Mouse (Mus musculus) spleen, adult 2 months (tissue): ENCODE measurements at regions not wholly inside any gene's neighbourhood (a gene's known extent, or its start where the extent isn't known, plus 50 kb on each side); places are given as distances from the start of the nearest gene placed in this dataset.

Experiments used
- DNase-seq, 2 experiments: peaks; one replicate each; pipeline versions ENCODE4 v3.0.0 to v3.0.0-alpha.2; 2012 to 2021; ENCODE audit warnings: low spot score in 2 of 2, low read depth in 1 of 2
- H3K27ac ChIP-seq: fragments of 200-500 bp; 2 replicates; pipeline ENCODE4 v1.5.1; 2012; ENCODE audit warnings: low read length, inconsistent platforms; ENCODE audit not compliant: insufficient read depth
- H3K27me3 ChIP-seq: fragments of 200-500 bp; 2 replicates; pipeline ENCODE4 v1.6.1; 2012; ENCODE audit warnings: mild to moderate bottlenecking, moderate library complexity, low read length, inconsistent platforms; ENCODE audit not compliant: control insufficient read depth, insufficient read depth
- H3K36me3 ChIP-seq: fragments of 200-500 bp; 2 replicates; pipeline ENCODE4 v1.6.1; 2012; ENCODE audit warnings: mild to moderate bottlenecking, low read length, inconsistent platforms; ENCODE audit not compliant: control insufficient read depth, insufficient read depth
- H3K4me1 ChIP-seq: fragments of 200-500 bp; 2 replicates; pipeline ENCODE4 v1.6.1; 2011; ENCODE audit warnings: inconsistent platforms; ENCODE audit not compliant: control insufficient read depth, insufficient read depth, insufficient read length
- H3K4me3 ChIP-seq: fragments of 200-500 bp; 2 replicates; pipeline ENCODE4 v1.5.1; 2011; ENCODE audit warnings: mild to moderate bottlenecking, inconsistent platforms; ENCODE audit not compliant: insufficient read depth, insufficient read length; ENCODE audit errors: extremely low read depth
- CTCF ChIP-seq: fragments of 200-500 bp; IDR thresholded peaks from 2 replicates; pipeline ENCODE4 v1.5.1; 2011; ENCODE audit warnings: mild to moderate bottlenecking, inconsistent platforms; ENCODE audit not compliant: insufficient read depth, insufficient read length, insufficient replicate concordance; ENCODE audit errors: extremely low read depth
- POLR2A ChIP-seq: fragments of 200-500 bp; IDR thresholded peaks from 2 replicates; pipeline ENCODE4 v1.6.1; 2011; ENCODE audit warnings: low read depth, low read length, inconsistent platforms
- WGBS: fragments of 180-500 bp; shearing (Covaris S2); methylation state at CpG from one replicate; pipeline ENCODE4 v1.1.7; 2018; 5-methylcytosine and 5-hydroxymethylcytosine counted together

DNA sequence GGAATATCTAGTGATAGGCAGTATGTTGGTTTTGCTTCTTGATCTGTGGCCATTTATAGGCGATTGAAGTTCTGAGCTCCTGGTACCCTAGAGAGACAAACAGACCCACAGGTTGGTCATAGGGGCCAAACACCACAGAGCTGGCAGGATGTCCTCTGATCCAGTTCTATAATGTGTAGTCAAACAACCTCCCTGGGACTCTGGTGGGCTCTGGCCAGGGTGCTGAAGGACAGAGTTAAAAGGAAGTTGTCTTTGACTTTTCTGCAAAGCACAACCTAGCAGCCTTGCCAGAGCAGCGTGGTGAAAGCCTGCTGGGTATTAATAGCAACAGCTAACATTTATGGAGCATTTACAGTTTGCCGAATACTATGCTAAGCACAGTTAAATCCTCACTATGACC, 337.1 kb downstream of the Fut8 start:
- no peak for DNase-seq
- TF ChIP-seq POLR2A (no peak), CTCF (no peak)
- Histone ChIP-seq H3K4me3 (no peak overlapping the region), H3K36me3 (no peaks in the 10 kb centered on the region), H3K27me3 (no peaks in the 10 kb centered on the region), H3K27ac (no peak overlapping the region), H3K4me1 (no peaks in the 10 kb centered on the region)
- WGBS = 61% methylated on average over 3 of the region's 3 CpGs

DNA sequence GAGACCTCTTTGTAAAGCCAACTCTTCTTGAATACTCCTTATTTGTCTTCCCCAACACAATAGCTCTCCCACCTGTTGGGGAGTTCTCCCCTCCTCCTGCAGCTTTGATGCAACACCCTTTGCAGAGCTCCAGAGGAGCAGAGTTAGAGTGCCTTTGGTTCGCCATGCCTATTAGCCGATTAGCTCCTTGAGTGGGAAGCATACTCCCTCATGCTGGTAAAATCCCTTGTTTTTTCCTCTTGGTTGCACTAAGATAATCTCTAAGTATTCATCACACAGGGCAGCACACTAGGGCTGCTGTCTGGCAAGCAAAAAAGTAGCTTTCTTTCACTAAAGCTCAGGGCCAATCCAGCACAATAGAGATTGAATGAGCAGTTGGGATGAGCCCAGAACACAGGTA, 350.4 kb downstream of the Fut8 start:
- Histone ChIP-seq H3K4me3 (no peak overlapping the region), H3K36me3 (no peaks in the 10 kb centered on the region)
- TF ChIP-seq POLR2A = no peak
- no peak for TF ChIP-seq CTCF

DNA sequence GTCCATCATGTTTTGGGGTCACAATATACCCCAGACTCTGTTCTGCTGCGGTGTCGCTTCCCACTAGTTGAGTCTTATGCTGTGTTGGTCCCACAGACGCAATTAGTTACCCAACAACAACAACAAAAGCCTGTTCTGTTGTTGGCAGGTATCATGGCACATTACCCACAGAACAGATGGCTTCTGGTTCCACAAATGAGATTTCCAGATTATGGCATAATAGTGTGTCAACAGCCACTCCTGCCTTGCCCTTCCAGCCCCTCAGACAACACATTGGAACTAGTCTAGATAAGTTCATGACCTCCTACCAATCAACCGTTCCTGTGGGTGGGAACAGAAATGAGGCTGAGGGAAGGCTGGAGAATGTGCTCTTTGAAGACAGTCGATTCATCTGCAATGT, 351.5 kb downstream of the Fut8 start:
- H3K4me3 ChIP-seq = no peak overlapping the region
- H3K27me3 ChIP-seq = no peaks in the 10 kb centered on the region
- H3K27ac ChIP-seq = no peak overlapping the region
- no peaks in the 10 kb centered on the region for H3K4me1 ChIP-seq
- no peak for DNase-seq
- WGBS = 86% methylated on average over 5 of the region's 5 CpGs
- no peaks in the 10 kb centered on the region for H3K36me3 ChIP-seq
- TF ChIP-seq POLR2A (no peak), CTCF (no peak)

More for the DNA sequence above, 350.4 kb downstream of the Fut8 start:
- H3K27me3 ChIP-seq = no peaks in the 10 kb centered on the region
- no peak for DNase-seq
- WGBS = 84% methylated on average over 2 of the region's 2 CpGs
- H3K27ac ChIP-seq = no peak overlapping the region
- no peaks in the 10 kb centered on the region for H3K4me1 ChIP-seq

DNA sequence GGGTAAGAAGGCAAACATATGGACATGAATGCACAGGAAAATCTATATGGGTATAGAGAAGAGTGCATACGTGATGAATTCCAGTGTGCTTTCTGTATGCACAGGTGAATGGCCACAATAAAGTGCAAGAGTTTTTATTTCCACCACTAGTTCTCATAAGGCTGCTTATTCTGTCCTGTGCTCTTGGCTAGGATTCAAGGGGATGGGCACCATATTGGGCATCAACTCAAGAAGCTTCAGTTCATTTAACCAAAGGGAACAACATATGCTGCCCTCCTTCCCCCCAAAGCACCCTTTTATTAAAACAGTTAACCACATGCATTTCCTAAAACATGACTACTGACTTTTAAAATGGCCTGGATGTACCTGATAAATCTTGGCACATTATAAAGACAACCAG, 356.2 kb downstream of the Fut8 start:
- 84% methylated on average over 1 of the region's 1 CpGs for WGBS
- no peaks in the 10 kb centered on the region for H3K4me1 ChIP-seq
- no peak overlapping the region for H3K27ac ChIP-seq
- TF ChIP-seq CTCF = no peak
- TF ChIP-seq POLR2A = no peak
- DNase-seq = no peak
- H3K4me3 ChIP-seq = no peak overlapping the region
- no peaks in the 10 kb centered on the region for H3K27me3 ChIP-seq
- H3K36me3 ChIP-seq = no peaks in the 10 kb centered on the region

DNA sequence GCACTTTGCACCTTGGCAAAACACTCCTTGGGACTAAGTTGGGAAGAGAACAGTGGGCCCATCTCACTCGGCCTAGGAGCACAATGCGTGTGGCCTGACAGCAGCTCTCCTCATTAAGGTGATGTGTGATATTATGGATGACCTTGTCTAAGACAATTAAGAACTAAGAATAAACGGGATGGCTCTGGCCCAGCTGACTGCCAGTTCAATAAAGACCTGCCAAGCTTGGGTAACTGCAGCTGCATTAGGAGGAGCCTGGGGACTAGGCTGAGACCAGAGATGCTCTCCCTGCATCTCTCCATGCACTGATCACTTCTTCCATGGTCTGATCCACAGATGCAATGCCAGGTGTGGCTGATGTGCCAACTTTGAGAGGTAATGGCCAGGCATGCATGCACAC, 356.7 kb downstream of the Fut8 start:
- no peaks in the 10 kb centered on the region for H3K27me3 ChIP-seq
- no peak for DNase-seq
- TF ChIP-seq POLR2A = no peak
- no peak for TF ChIP-seq CTCF
- WGBS = 84% methylated on average over 3 of the region's 3 CpGs
- H3K27ac ChIP-seq = no peak overlapping the region
- no peaks in the 10 kb centered on the region for H3K4me1 ChIP-seq
- H3K36me3 ChIP-seq = no peaks in the 10 kb centered on the region
- H3K4me3 ChIP-seq = no peak overlapping the region

DNA sequence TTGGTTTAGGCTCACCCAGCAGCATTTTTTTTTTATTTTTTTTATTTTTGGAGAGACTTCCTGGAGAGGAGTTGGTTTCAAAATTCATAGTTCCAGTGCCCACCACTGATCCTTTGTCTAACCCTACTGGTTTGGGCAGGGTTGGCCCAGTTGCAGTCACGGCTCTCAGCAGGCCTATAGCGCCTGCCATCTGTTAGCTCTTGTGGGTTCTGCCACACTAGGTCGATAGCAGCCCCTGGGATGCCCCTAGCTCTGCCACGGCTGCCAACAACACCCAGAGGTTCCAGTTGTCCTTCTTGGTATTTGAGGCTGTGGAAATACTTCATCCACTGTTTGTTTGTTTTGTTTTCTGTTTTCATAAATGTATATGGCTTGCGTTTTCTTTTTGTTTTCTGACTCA, 357.9 kb downstream of the Fut8 start:
- no peaks in the 10 kb centered on the region for H3K36me3 ChIP-seq
- no peak overlapping the region for H3K27ac ChIP-seq
- no peak for TF ChIP-seq POLR2A
- TF ChIP-seq CTCF = no peak
- 80% methylated on average over 5 of the region's 5 CpGs for WGBS
- H3K27me3 ChIP-seq = no peaks in the 10 kb centered on the region
- no peak for DNase-seq
- H3K4me1 ChIP-seq = no peaks in the 10 kb centered on the region
- no peak overlapping the region for H3K4me3 ChIP-seq

DNA sequence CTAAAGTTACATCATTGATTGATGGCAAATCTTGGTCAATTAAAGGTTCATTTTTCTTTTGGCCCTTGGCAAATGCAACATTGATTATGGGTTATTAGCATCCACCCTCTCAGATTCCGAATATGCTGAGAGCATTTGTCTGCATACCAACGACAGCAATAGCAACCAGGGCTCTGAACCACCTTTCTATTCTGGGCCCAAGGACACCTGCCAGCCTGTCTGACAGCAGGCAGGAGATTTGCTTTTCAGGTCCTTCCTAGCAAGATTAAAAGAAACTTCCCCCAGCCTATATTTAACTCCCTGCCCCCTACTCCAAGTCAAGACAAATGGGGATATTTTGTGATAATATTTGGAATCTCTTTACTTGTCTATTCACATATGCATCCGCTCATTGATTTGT, 358.8 kb downstream of the Fut8 start:
- TF ChIP-seq CTCF = no peak
- no peak for TF ChIP-seq POLR2A
- WGBS = 86% methylated on average over 3 of the region's 3 CpGs
- no peaks in the 10 kb centered on the region for H3K4me1 ChIP-seq
- no peaks in the 10 kb centered on the region for H3K27me3 ChIP-seq
- DNase-seq = no peak
- H3K4me3 ChIP-seq = no peak overlapping the region
- no peaks in the 10 kb centered on the region for H3K36me3 ChIP-seq
- no peak overlapping the region for H3K27ac ChIP-seq
